Mouse (Mus musculus) kidney, adult 18-20 months (tissue): ENCODE measurements around the gene Atcay.
"Not testable (repeated sequence)": the region's sequence is repeated elsewhere in the genome, so short reads cannot be mapped to it uniquely, and the experiment has no call there.

Experiments
- DNase-seq: peaks from one replicate; pipeline ENCODE4 v3.0.0; 2021

Atcay gene

DNA sequence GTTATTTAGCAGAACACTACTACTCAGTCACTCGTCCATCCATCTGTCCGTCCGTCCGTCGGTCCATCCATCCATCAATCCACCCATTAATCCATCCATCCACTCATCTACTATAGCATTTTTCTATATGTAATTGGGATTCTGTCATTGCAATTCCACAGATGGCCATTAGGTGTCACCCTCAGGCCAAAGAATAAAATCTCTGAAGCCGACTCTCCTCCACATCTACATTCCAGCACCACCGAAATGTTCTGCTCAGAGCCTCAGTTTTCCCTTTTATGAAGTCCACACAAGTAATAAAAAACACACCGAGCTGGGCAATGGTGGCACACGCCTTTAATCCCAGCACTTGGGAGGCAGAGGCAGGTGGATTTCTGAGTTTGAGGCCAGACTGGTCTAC is 32.4 kb downstream of the Atcay start:
- peak; percentile 69 for DNase-seq

DNA sequence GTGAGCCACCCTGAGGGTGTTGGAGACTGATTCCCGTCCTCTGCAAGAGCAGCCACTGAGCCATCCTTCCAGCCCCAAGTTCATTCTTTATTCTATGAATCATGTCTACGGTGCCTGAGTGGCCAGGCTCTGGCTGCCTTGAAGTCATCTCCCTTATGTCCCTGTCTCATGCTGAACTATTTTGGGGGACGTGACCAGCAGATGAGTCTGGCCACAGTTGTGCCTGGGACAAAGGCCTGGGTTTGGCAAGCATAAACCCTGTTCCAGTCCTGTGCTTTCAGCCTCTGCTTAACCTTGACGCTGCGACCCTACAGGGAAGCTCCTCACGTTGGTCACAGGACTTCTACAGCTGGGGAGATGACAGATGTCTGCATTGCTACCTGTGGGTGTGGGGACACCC is 33.3 kb downstream of the Atcay start:
- no peak for DNase-seq

DNA sequence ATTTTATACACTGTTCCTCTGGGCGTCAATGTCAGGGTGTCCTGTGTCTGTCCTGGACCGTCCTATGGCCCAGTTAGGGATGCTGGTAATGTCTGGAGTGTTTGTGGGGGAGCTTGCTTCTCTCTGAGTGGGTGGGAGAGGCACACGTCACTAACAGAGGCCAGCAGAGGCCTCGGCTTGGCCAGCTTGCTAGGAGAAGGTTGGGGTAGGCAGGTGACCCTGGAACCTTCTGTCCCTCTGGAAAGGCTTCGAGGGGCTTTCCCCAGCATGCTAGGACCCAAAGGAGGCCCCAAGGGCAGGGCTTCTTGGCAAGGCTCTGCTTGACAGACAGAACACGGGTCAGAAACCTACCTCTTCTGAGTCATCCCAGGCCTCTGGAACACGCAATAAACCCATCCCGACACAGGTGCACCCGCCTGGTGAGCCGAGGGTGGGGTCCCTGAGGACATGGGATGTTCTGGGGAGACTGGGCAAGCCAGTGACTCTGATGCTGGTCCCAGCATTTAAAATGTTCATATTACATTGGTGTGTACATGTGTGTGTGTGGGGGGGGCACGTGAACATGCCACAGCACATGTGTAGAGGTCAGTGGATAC is 34.1 kb downstream of the Atcay start:
- no peak for DNase-seq

DNA sequence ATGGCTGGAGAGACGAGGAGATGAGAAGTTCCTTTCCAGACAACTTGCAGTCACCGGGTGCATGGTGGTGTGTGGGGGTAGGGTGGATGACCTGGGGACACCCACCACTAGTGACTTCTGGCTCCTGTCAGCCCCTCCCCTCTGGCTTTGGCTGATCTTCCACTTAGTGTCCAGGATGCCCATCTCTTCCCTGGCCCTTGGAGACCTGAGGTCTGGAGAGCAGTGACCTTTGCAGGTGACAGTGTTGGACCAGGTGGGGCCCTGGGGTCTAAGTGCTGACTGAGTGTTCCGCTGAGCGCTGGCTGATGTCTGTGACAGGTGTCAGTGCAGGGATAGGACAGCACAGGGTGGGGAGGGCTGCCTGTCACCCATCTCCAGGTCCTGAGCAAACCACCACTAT is 35.3 kb downstream of the Atcay start:
- no peak for DNase-seq

DNA sequence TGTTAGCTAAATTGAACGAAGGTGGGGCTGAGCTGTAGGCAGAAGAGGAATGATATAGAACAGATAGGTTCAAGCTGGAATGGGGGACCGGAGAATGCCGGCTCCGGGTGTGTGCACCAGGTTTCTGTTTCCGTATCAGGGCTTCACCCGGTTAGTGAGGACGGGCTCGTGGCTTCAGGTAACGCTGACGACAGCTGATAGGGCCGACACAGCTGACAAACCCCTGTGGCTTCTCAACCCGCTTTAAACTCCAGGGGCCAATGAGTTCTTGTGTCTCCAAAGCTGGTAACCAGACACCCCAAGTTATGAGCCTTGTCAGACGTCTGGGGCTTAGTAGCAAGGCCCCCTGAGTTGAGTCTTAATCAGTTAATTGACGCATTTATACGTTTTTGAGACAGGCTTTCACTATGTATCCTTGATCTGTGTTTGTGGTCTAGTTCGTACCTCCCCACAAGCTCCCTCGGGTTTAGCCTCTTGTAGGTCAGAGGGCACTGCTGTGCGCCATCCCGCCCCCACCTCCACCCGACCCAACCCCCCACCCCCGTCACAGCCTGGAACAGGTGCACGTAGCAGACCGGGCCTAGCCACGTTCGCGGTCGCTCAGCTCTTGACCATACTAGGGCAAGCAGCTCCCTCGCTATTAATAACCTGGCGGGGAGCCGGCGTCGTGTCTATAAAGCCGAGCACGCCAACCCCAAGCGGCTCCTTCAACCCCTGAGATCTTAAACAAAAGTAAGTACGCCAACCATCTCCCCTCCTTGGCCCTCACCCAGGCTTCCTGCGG is 36.5 kb downstream of the Atcay start:
- no peak for DNase-seq

DNA sequence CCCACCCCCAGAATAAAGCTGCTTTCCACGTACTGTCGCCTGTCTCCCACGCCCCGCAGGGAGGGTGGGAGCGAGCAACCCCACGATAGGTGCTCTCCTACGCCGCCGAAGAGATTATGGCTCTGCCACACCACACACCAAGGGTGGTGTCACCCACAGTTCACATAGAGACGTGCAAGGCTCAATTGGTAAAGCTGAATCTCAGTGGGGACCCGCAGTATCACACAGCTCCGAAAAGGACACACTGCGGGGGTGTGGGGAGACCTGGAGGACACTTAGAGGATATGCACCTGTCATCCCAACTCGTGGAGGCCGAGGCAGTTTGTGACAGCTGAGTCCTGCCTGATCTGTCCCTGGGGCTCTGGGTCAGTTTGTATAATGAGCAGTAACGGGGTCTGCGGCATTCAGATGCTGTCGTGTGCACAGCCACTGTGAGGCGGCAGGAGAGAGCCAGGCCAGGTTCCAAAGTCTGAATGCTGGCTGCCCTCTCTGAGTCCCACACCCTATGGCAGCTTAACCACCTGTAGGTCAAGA is 37.6 kb downstream of the Atcay start:
- DNase-seq = peak; percentile 49

DNA sequence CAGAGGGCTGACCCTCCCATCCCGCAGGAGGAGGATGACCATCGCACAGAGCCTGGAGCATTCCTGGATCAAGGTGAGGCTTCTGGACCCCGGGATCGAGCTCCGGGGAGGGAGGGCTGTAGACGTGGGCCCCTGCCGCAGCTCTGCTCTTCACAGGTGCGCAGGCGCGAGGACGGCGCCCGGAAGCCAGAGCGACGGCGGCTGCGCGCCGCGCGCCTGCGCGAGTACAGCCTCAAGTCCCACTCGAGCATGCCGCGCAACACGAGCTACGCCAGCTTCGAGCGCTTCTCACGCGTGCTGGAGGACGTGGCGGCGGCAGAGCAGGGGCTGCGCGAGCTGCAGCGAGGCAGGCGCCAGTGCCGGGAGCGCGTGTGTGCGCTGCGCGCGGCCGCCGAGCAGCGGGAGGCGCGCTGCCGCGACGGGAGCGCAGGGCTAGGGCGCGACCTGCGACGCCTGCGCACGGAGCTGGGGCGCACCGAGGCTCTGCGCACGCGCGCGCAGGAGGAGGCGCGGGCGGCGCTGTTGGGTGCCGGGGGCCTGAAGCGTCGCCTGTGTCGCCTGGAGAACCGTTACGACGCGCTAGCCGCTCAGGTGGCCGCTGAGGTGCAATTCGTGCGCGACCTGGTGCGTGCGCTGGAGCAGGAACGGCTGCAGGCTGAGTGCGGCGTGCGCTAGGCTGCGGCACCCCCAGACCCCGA is 38.2 kb downstream of the Atcay start:
- DNase-seq = peak; percentile 91

DNA sequence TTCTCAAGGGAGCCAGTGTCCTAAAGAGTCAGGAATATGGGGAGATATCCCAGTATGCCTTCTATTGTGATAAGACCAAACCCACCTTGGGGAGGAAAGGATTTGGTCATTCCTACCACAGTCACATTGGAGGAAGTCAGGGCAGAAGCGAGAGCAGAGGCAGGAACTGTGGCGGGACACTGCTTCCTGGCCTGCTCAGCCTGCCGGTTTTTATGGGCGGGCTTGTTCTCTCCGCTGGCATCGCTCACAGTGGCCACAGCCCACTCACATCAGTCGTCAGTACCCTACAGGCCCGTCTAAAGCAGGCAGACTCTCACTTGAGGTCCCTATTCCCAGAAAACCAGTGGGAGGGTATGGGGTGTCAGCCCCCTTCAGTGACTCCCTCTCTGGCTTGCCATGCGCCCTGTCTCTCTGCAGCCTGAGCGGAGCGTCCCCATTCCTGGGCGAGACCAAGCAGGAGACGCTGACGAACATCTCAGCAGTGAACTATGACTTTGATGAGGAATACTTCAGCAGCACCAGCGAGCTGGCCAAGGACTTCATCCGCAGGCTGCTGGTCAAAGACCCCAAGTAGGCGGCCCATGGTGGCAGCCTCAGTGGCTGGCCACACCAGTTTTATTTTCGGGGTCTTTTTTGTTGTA is 39.2 kb downstream of the Atcay start:
- peak; percentile 9 for DNase-seq

DNA sequence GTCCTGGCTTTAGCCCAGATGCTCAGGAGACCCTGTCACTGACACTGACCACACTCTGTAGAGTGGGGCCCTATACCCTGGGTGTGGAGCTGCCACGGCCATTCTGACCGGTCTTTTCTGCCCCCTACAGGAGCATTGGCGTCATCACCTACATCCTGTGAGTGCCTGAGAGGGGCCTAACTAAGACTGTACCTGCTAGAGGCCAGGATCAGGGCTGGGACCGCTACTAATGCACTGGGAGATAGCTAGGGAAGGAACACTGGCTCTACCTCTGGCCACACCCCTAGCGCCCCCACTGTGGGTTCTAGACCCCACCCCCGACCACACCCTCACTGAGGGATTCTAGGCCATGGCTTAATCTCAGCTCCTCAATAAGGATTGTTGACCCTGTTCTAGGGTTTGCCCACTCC is 39.7 kb downstream of the Atcay start:
- peak; percentile 17 for DNase-seq

DNA sequence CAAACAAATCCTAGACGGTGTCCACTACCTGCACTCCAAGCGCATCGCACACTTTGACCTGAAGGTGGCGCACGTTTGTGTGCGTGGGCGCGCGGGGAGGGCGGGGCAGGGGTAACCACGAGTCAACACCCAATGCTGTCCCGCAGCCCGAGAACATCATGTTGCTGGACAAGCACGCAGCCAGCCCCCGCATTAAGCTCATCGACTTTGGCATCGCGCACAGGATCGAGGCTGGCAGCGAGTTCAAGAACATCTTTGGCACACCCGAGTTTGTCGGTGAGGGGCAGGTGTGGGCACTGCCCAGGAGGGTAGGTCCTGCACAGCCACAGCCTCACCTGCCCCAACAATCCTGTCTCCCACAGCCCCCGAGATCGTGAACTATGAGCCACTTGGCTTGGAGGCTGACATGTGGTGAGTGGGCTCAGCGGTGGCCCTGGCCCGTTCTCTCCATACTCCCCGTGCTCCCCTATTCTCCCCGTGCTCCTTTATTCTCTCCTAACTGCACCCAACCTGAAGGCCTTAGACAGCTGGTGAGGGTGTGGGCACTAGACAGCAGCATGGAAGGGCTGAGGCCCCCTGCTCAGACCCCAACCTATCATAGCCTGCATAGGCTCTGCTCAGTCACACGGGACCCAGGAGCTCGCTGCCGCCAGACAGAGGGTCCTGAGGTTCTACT is 40.3 kb downstream of the Atcay start:
- peak; percentile 14 for DNase-seq

DNA sequence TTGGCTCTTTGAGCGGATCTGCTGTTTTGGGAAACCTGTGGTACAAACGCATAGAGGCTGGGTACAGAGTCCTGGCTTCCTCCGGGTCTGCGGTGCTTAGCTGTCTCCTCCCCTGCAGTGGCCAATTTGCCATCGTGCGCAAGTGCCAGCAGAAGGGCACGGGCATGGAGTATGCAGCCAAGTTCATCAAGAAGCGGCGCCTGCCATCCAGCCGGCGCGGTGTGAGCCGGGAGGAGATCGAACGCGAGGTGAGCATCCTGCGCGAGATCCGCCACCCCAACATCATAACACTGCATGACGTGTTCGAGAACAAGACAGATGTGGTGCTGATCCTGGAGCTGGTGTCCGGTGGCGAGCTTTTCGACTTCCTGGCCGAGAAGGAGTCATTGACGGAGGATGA is 40.8 kb downstream of the Atcay start:
- no peak for DNase-seq

DNA sequence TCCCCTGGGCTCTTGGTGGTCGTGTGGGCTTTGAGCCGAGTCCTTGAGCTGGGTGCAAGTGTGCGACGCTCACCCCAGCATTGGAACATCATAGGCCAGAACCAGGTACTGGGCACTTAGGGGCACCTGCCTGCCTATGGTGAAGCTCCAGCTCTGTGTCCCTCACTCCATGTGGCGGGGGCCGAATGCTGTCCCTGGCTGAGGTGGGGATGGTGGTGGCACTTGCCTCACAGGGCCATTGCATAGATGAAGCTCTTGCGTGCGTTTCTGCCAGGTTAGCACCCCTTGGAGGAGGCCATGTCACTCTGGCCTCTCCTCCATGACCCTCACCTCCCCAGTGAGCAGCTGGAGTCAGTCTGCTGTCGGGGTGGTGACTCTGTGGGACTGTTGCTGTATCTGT is 43.5 kb downstream of the Atcay start:
- DNase-seq = no peak

DNA sequence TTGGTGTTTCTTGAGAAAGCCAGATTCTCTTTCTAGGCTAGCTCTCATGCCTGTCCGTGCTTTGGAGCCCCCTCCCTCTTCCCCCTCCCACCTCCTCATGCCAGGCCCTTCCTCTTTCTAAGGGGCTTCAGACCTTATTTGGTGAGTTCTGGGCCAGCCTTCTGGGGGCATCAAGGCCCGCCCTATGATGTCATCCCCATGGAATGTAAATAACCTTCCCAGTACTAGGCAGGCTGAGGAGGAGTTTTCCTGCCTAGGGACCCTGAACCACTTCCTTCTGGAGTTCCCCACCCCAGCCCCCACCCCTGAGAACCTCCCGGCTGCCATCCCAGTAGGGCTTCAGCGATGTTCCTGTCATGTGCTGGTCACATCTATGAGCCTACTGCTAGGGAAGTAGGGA is 45.9 kb downstream of the Atcay start:
- DNase-seq = no peak

DNA sequence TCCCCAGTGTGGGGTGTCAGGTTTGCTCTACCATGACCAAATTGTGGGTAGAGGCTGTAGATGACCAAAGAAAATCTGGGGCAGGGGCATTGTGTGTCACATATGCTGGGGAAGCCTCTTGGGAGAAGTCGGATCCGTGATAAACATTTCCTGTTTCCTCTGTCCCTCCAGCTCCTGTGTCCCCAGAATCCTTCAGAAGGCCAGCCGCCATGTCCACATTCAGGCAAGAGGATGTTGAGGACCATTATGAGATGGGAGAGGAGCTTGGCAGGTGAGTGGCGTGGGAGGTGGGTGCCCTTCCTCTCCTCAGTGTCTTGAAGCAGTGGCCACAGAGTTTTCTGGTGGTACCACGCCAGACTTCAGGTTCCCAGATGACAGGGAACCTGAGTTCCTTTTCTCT is 46.8 kb downstream of the Atcay start, which contains the start of gene 4930442H23Rik:
4930442H23Rik (minus strand) TSS at position 45 of the 400 bp plus-strand sequence.
- no peak for DNase-seq

DNA sequence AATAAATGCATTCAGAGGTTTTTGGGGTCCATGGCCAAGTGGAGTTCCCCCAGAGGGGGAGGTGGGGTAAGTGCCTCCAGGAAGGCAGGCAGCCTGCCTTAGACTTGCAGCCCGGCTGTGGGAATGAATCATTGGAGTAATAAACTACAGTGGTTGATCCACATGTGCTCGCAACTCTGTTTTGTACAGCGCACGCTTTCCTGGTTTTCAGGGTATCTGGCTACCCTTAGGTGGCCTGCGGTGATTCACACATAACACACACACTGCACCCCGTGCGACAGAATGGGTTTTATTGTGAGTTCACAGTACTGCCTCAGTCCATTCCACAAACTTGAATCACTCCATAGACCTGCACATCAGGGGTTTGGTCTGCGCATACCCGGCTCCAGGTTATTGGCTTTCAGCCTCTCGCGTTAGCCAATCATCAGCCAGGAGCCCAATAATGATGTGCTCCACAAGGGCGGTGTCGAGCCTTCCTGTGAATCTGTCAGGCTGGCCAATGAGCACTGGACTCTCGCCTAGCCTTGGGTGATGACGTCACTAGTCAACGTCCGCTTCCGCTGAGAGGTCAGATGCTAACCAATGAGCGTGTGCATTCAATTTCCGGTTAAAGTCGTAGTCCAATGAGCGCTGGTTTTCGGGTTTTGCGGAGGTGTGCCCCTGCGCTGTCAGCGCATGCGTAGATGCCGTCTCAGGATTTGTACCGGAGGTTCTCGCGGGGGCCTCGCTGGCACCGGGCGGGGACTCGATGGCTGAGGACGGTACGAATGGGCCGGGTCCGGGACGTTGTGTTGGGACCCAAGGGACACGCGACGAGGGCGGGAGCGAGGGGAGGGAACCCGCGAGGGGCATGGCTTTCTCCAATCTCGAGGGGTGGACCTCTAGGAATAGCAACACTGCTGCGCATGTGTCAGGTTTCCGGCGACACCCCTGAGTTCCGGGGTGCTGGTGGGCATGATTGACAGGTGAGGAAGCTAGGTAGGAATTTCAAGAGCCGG is 48.0 kb downstream of the Atcay start, which contains the start of gene Dapk3:
Dapk3 (plus strand) TSS at position 670 of the 998 bp plus-strand sequence.
- DNase-seq = peak; percentile 96

DNA sequence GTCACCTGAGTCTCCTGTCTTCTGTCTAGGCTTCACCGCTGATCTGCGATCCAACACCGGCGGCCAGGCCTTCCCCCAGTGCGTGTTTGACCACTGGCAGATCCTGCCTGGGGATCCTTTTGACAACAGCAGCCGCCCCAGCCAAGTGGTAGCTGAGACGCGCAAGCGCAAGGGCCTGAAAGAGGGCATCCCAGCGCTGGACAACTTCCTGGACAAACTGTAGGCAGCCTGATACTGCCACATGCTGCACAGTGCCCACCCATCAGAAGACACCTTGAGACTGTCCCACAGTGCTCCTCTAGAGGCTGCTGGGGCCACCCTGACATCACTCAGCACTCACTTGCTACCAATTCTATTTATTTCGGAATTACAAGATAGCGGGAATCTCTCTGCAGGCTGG is 48.8 kb downstream of the Atcay start:
- DNase-seq = not testable (repeated sequence)

DNA sequence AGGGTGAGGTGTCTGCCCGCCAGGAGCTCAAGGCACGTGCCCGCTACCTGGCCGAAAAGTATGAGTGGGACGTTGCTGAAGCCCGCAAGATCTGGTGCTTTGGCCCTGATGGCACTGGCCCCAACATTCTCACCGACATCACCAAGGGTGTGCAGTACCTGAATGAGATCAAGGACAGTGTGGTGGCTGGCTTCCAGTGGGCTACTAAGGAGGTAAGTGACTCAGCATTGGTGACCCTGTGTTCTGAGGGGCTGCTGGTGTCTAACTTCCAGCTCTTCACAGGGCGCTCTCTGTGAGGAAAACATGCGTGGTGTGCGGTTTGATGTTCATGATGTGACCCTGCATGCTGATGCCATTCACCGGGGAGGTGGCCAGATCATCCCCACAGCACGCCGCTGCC is 49.7 kb downstream of the Atcay start:
- DNase-seq = no peak

DNA sequence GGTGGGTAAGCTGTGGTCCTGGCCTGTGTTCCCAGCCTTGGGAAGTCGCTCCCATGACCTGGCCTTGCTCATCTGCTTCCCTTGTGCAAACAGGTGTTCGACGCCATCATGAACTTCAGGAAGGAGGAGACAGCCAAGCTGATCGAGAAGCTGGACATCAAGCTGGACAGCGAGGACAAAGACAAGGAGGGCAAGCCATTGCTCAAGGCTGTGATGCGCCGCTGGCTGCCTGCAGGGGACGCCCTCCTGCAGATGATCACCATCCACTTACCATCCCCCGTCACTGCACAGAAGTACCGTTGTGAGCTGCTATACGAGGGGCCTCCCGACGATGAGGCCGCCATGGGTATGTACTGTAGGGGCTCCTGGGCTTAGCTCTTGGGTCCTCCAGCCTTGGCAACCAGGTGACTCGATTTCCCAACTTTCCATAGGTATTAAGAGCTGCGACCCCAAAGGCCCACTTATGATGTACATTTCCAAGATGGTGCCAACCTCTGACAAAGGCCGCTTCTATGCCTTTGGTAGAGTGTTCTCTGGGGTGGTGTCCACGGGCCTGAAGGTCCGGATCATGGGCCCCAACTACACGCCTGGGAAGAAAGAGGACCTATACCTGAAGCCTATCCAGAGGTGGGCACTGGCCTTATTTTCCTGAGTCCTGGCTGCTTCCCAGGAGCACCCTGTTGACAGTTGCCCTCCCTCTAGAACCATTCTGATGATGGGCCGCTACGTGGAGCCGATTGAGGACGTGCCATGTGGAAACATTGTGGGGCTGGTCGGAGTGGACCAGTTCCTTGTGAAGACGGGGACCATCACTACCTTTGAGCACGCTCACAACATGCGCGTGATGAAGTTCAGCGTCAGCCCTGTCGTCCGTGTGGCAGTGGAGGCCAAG is 50.9 kb downstream of the Atcay start:
- no peak for DNase-seq

DNA sequence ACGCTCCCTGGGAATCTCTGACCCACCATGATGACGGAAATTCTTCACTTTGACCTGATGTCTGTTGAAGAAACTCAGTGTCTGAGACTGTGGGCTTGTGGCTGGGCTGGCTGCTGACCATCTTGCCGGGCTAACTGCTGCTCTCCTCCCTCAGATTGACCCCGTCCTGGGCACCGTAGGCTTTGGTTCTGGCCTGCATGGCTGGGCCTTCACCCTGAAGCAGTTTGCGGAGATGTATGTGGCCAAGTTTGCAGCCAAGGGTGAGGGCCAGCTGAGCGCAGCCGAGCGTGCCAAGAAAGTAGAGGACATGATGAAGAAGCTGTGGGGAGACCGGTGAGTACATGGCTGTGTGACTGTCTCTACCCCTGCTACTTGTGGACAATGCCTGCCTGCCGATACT is 51.7 kb downstream of the Atcay start:
- no peak for DNase-seq
